Mouse (Mus musculus) right cerebral cortex, postnatal 25 days (tissue): Measurements from ENCODE around the gene Thumpd3.

Experiments
- DNase-seq: peaks from one replicate; pipeline ENCODE4 v3.0.0; 2022

Thumpd3 gene

GRCm38 (mm10) chr6:113046041-113046975 is at the start of gene Thumpd3:
TSS of gene Thumpd3 (plus strand) at chr6:113046225.
- DNase-seq: peak; percentile 97

- no peak for DNase-seq
Measured at GRCm38 (mm10) chr6:112999199-112999598, 46.8 kb upstream of the Thumpd3 start.

- DNase-seq: peak; percentile 86
Measured at GRCm38 (mm10) chr6:113000666-113001287, 45.2 kb upstream of the Thumpd3 start.

- DNase-seq: no peak
Measured at GRCm38 (mm10) chr6:113001719-113002118, 44.3 kb upstream of the Thumpd3 start.

- DNase-seq: no peak
Measured at GRCm38 (mm10) chr6:113003313-113004111, 42.5 kb upstream of the Thumpd3 start.

- DNase-seq: no peak
Measured at GRCm38 (mm10) chr6:113006833-113007232, 39.2 kb upstream of the Thumpd3 start.

GRCm38 (mm10) chr6:113011886-113012285 is 34.1 kb upstream of the Thumpd3 start:
- DNase-seq: no peak

GRCm38 (mm10) chr6:113012495-113012941 is 33.5 kb upstream of the Thumpd3 start:
- DNase-seq: peak; percentile 24

GRCm38 (mm10) chr6:113013550-113013949 is 32.5 kb upstream of the Thumpd3 start:
- DNase-seq: no peak

- DNase-seq: no peak
Measured at GRCm38 (mm10) chr6:113017500-113018047, 28.5 kb upstream of the Thumpd3 start.

- no peak for DNase-seq
Measured at GRCm38 (mm10) chr6:113018139-113018538, 27.9 kb upstream of the Thumpd3 start.

GRCm38 (mm10) chr6:113024866-113025265 is 21.2 kb upstream of the Thumpd3 start:
- peak; percentile 48 for DNase-seq

GRCm38 (mm10) chr6:113025774-113026173 is 20.3 kb upstream of the Thumpd3 start:
- no peak for DNase-seq

GRCm38 (mm10) chr6:113027446-113027845 is 18.6 kb upstream of the Thumpd3 start:
- no peak for DNase-seq

GRCm38 (mm10) chr6:113029006-113029405 is 17.0 kb upstream of the Thumpd3 start:
- DNase-seq: no peak

- DNase-seq: no peak
Measured at GRCm38 (mm10) chr6:113030553-113030952, 15.5 kb upstream of the Thumpd3 start.

- no peak for DNase-seq
Measured at GRCm38 (mm10) chr6:113030970-113031660, 14.9 kb upstream of the Thumpd3 start.

GRCm38 (mm10) chr6:113032121-113032520 is 13.9 kb upstream of the Thumpd3 start:
- DNase-seq: no peak

- no peak for DNase-seq
Measured at GRCm38 (mm10) chr6:113033185-113033584, 12.8 kb upstream of the Thumpd3 start.

GRCm38 (mm10) chr6:113034466-113034865 is 11.6 kb upstream of the Thumpd3 start:
- no peak for DNase-seq

GRCm38 (mm10) chr6:113036463-113037175 is 9.4 kb upstream of the Thumpd3 start:
- DNase-seq: no peak
